Mouse (Mus musculus) embryonic facial prominence, embryonic 14.5 days (tissue): ENCODE measurements around the gene Pkd2. TPM values are rescaled to one million over a fixed set of nuclear protein-coding genes. Genes with fewer than 3 reads are reported as not detected.
"Not testable (repeated sequence)": the region's sequence is repeated elsewhere in the genome, so short reads cannot be mapped to it uniquely, and the experiment has no call there.

Experiments
- ATAC-seq: fragments of 200-750 bp; cut with Nextera tagmentation; 2 replicates; pipeline ENCODE4 v1.8.0; 2017; ENCODE audit warnings: low read depth, moderate number of reproducible peaks, moderate TSS enrichment
- DNase-seq: peaks from one replicate; pipeline ENCODE4 v3.0.0-alpha.2; 2015; ENCODE audit warnings: low spot score
- H3K27ac ChIP-seq: fragments of 300-500 bp; sonication (generic); replicated peaks from 2 replicates; pipeline ENCODE4 v1.5.1; 2014; ENCODE audit warnings: low read depth, mild to moderate bottlenecking, low read length, moderate library complexity
- H3K27me3 ChIP-seq: fragments of 300-500 bp; sonication (generic); replicated peaks from 2 replicates; pipeline ENCODE4 v1.6.1; 2014; ENCODE audit warnings: low read length; ENCODE audit not compliant: control insufficient read depth, insufficient read depth
- H3K36me3 ChIP-seq: fragments of 300-500 bp; sonication (generic); 2 replicates; pipeline ENCODE4 v1.6.1; 2014; ENCODE audit warnings: low read length, mixed read lengths; ENCODE audit not compliant: control insufficient read depth, insufficient read depth
- H3K4me1 ChIP-seq: fragments of 300-500 bp; sonication (generic); 2 replicates; pipeline ENCODE4 v1.6.1; 2014; ENCODE audit warnings: antibody characterized with exemption, low read length; ENCODE audit not compliant: control insufficient read depth, insufficient read depth
- H3K4me2 ChIP-seq: fragments of 300-500 bp; sonication (generic); 2 replicates; pipeline ENCODE4 v1.6.1; 2014; ENCODE audit warnings: low read depth, mild to moderate bottlenecking, low read length, moderate library complexity, mixed read lengths
- H3K4me3 ChIP-seq: fragments of 300-500 bp; sonication (generic); 2 replicates; pipeline ENCODE4 v1.5.1; 2014; ENCODE audit warnings: low read depth, mild to moderate bottlenecking, low read length
- H3K9ac ChIP-seq: fragments of 300-500 bp; sonication (generic); 2 replicates; pipeline ENCODE4 v1.6.1; 2014; ENCODE audit warnings: low read depth, mild to moderate bottlenecking, low read length, moderate library complexity, mixed read lengths
- H3K9me3 ChIP-seq: fragments of 300-500 bp; sonication (generic); 2 replicates; pipeline ENCODE4 v1.6.1; 2016; ENCODE audit warnings: low read length; ENCODE audit not compliant: control insufficient read depth
- WGBS: fragments of 180-500 bp; shearing (Covaris S2); extraction: QIAGEN DNeasy Blood & Tissue Kit; methylation state at CpG from one replicate; pipeline ENCODE4 v1.1.7; 2014; 5-methylcytosine and 5-hydroxymethylcytosine counted together
- polyA plus RNA-seq: library from polyadenylated mRNA; unstranded; fragments of >200 nt; fragmentation: Nextera tagmentation; extraction: Ambion mirVana; gene quantifications from 2 replicates; pipeline ENCODE4 v1.2.1, GENCODE M21; 2014

Gene Pkd2
- polyA plus RNA-seq, 1 experiment from 2014 or later = 27.6 TPM

- 37% methylated on average over 6 of the region's 6 CpGs for WGBS
- peaks cover 3% of the 10 kb centered on the region; the same call in 1 of the 2 replicates for H3K27me3 ChIP-seq
- no peak overlapping the region for H3K9ac ChIP-seq
- DNase-seq = no peak
- no peak overlapping the region for H3K27ac ChIP-seq
- H3K4me3 ChIP-seq = no peak overlapping the region
- H3K9me3 ChIP-seq = no peaks in the 10 kb centered on the region
- H3K4me1 ChIP-seq = no peaks in the 10 kb centered on the region
- no peak for ATAC-seq
- no peak overlapping the region for H3K4me2 ChIP-seq
- no peaks in the 10 kb centered on the region for H3K36me3 ChIP-seq
These were observed 25.2 kb upstream of the Pkd2 start for GRCm38 (mm10) chr5:104433968-104434565.

GRCm38 (mm10) chr5:104434835-104435301 is 24.4 kb upstream of the Pkd2 start, which contains the start of gene Spp1:
Gene Spp1, plus strand, starts transcription at chr5:104435118.
- Histone ChIP-seq H3K36me3 (no peaks in the 10 kb centered on the region), H3K27me3 (peaks cover 3% of the 10 kb centered on the region; the same call in 1 of the 2 replicates), H3K9me3 (no peaks in the 10 kb centered on the region), H3K4me3 (no peak within 1 kb of the TSS), H3K4me1 (no peaks in the 10 kb centered on the region), H3K27ac (no peak within 1 kb of the TSS), H3K4me2 (no peak within 1 kb of the TSS), H3K9ac (no peak within 1 kb of the TSS)
- 58% methylated on average over 7 of the region's 7 CpGs for WGBS
- ATAC-seq (no peak), DNase-seq (no peak)

GRCm38 (mm10) chr5:104436406-104437076 is 22.7 kb upstream of the Pkd2 start:
- 83% methylated on average over 7 of the region's 7 CpGs for WGBS
- no peaks in the 10 kb centered on the region for H3K36me3 ChIP-seq
- H3K9ac ChIP-seq = no peak overlapping the region
- H3K27me3 ChIP-seq = peaks cover 3% of the 10 kb centered on the region; the same call in 1 of the 2 replicates
- no peak overlapping the region for H3K27ac ChIP-seq
- H3K4me3 ChIP-seq = no peak overlapping the region
- H3K4me1 ChIP-seq = no peaks in the 10 kb centered on the region
- DNase-seq (no peak), ATAC-seq (no peak)
- no peak overlapping the region for H3K4me2 ChIP-seq
- no peaks in the 10 kb centered on the region for H3K9me3 ChIP-seq

DNA sequence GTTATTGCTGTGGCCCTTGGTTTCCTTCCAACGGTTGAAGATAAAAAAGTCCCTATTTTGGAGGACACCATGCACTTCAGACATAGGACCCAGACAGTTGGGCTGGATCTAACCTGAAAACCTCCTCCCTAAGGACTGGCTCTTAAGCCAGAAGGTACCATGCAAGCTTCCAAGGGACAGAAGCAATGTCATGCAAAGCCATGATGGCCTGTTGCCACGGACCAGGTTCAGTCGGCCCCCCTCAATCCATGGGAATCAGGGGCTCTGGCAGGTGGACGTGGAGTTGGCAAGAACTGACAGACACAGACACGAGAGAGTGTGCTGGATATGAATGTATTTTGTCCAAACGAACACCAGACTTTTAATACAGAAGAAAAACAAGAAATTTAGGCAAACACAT is 16.9 kb upstream of the Pkd2 start:
- Histone ChIP-seq H3K9ac (no peak overlapping the region), H3K4me1 (no peaks in the 10 kb centered on the region), H3K36me3 (no peaks in the 10 kb centered on the region), H3K4me3 (no peak overlapping the region), H3K9me3 (no peaks in the 10 kb centered on the region), H3K4me2 (no peak overlapping the region), H3K27ac (no peak overlapping the region), H3K27me3 (no peaks in the 10 kb centered on the region)
- WGBS = 71% methylated on average over 6 of the region's 6 CpGs
- ATAC-seq (no peak), DNase-seq (no peak)

DNA sequence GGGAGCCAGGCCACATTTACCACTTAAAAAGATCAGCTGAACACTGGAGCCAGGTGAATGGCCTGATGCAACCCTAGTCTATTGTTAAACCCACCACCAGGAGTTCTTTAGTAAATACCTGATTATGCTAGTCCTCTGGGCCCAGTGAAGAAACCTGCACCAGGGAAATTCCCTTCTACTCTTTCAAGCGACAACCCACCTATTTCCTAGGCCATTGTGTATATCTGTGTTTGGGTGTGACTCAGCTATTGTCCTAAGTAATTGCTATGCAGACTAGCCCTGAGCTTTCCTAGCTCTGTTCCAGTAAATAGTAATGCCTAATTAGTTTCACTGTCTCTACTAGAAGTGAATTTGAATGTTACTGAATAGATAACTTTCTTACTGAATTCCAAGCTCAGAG is 16.4 kb upstream of the Pkd2 start:
- ATAC-seq = no peak
- WGBS = 62% methylated on average over 1 of the region's 1 CpGs

GRCm38 (mm10) chr5:104446156-104446555 is 13.1 kb upstream of the Pkd2 start:
- Histone ChIP-seq H3K4me2 (no peak overlapping the region), H3K9me3 (no peaks in the 10 kb centered on the region), H3K27ac (no peak overlapping the region), H3K4me3 (no peak overlapping the region), H3K36me3 (no peaks in the 10 kb centered on the region), H3K9ac (no peak overlapping the region), H3K27me3 (no peaks in the 10 kb centered on the region), H3K4me1 (peaks cover 4% of the 10 kb centered on the region; the same call in 1 of the 2 replicates)
- DNase-seq (peak; percentile 85), ATAC-seq (peak; percentile 86)
- 2% methylated on average over 3 of the region's 3 CpGs for WGBS

More for the DNA sequence above, 16.4 kb upstream of the Pkd2 start:
- H3K4me1 ChIP-seq = no peaks in the 10 kb centered on the region
- no peak overlapping the region for H3K4me3 ChIP-seq
- H3K4me2 ChIP-seq = no peak overlapping the region
- no peak overlapping the region for H3K27ac ChIP-seq
- H3K9ac ChIP-seq = no peak overlapping the region
- DNase-seq = no peak
- no peaks in the 10 kb centered on the region for H3K9me3 ChIP-seq
- H3K36me3 ChIP-seq = no peaks in the 10 kb centered on the region
- H3K27me3 ChIP-seq = no peaks in the 10 kb centered on the region

- not testable (repeated sequence) for H3K4me1 ChIP-seq, H3K9me3 ChIP-seq, H3K36me3 ChIP-seq, H3K27ac ChIP-seq, H3K4me3 ChIP-seq, H3K9ac ChIP-seq, H3K4me2 ChIP-seq, ATAC-seq, H3K27me3 ChIP-seq, DNase-seq
- WGBS = 20% methylated on average over 6 of the region's 6 CpGs
These were observed 10.9 kb upstream of the Pkd2 start for GRCm38 (mm10) chr5:104448346-104448745.

DNA sequence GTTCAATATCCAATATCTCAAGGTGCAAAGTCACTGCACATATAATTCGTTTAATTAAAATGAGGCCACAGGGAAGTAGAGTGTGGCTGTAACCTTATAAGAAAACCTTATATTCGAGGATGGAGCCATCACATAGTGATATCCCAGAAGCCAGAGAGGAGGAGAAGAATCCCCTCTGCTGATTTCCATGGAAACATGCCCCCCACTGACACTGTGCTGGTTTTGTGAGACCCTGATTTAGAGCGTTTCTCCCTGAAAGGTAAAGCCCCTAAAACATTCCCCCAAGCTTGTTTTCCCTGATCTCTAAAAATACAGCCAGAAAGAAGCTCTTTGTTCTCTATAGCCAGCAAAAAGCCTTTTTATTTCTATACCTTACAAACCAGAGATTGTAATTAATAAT is 9.8 kb upstream of the Pkd2 start:
- peaks cover 4% of the 10 kb centered on the region; the same call in 1 of the 2 replicates for H3K4me1 ChIP-seq
- no peak for DNase-seq
- H3K36me3 ChIP-seq = no peaks in the 10 kb centered on the region
- H3K4me2 ChIP-seq = no peak overlapping the region
- no peak overlapping the region for H3K9ac ChIP-seq
- 48% methylated on average over 3 of the region's 3 CpGs for WGBS
- no peaks in the 10 kb centered on the region for H3K9me3 ChIP-seq
- no peak for ATAC-seq
- no peaks in the 10 kb centered on the region for H3K27me3 ChIP-seq
- no peak overlapping the region for H3K4me3 ChIP-seq
- no peak overlapping the region for H3K27ac ChIP-seq
